Mouse (Mus musculus): ENCODE measurements at regions not wholly inside any gene's neighbourhood (a gene's known extent, or its start where the extent isn't known, plus 50 kb on each side); places are given as distances from the start of the nearest gene placed in this dataset.
A peak's percentile ranks its signal among the peaks of the same experiment; 100 is the strongest.

DNA sequence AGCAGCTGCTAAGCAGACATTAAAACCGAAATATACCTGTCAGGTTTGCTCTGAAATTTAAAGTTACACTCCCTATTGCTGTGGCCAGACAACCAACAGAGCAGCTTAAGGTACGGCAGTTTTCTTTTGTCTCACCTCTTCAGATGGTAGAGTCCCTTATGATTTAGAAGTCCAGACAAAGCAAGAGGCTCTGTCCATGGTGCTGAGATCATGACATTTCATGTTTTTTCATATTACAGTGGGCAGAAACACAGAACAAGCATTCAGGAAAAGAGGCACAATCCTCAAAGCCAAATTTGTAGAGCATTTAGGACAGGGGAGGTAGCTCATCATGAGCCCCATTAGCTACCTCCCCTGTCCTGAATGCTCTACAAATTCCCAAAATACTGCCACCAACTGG is 620.0 kb downstream of the Dnah5 start:
- ATAC-seq (ENCODE audit: low FRiP score): no peak
- peak; percentile 27 for DNase-seq (ENCODE audit: low spot score)
- 76% methylated on average over 2 of the region's 2 CpGs for WGBS

DNA sequence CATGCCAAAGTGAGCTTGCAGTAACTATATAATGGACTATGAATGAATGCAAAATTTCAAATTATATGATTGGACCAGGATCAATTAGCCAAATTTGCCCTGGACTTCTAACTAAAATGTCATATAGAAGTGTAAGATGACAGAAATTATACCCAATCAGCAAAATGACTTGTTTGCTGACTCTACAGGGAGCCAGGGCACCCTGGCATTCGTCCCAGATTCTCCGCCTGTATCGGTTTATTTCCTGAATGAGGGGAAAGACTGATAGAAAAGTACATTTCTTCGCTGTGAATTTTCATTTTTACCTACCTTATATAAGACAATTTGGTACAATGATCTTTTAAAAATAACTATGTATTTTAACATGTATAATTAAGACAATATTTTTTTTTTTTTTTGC is 631.3 kb downstream of the Dnah5 start:
- Histone ChIP-seq H3K27me3 (ENCODE audit: control insufficient read depth, insufficient read depth, low read length) (no peaks in the 10 kb centered on the region), H3K4me3 (ENCODE audit: low read depth, low read length) (no peak overlapping the region), H3K9ac (ENCODE audit: low read depth, low read length) (no peak overlapping the region), H3K4me1 (replicated peaks; ENCODE audit: control insufficient read depth, insufficient read depth, low read length) (no peaks in the 10 kb centered on the region), H3K9me3 (ENCODE audit: control insufficient read depth, low read length) (no peaks in the 10 kb centered on the region), H3K4me2 (replicated peaks; ENCODE audit: low read depth, low read length) (no peak overlapping the region), H3K27ac (ENCODE audit: low read depth, low read length) (no peak overlapping the region), H3K36me3 (ENCODE audit: control insufficient read depth, insufficient read depth, low read length) (no peaks in the 10 kb centered on the region)
- ATAC-seq (ENCODE audit: low FRiP score) (no peak), DNase-seq (ENCODE audit: low spot score) (no peak)
- 85% methylated on average over 4 of the region's 4 CpGs for WGBS

More for the DNA sequence above, 620.0 kb downstream of the Dnah5 start:
- no peak overlapping the region for H3K4me2 ChIP-seq (replicated peaks; ENCODE audit: low read depth, low read length)
- no peaks in the 10 kb centered on the region for H3K36me3 ChIP-seq (ENCODE audit: control insufficient read depth, insufficient read depth, low read length)
- no peaks in the 10 kb centered on the region for H3K27me3 ChIP-seq (ENCODE audit: control insufficient read depth, insufficient read depth, low read length)
- no peak overlapping the region for H3K27ac ChIP-seq (ENCODE audit: low read depth, low read length)
- no peaks in the 10 kb centered on the region for H3K9me3 ChIP-seq (ENCODE audit: control insufficient read depth, low read length)
- H3K4me3 ChIP-seq (ENCODE audit: low read depth, low read length): no peak overlapping the region
- no peaks in the 10 kb centered on the region for H3K4me1 ChIP-seq (replicated peaks; ENCODE audit: control insufficient read depth, insufficient read depth, low read length)
- H3K9ac ChIP-seq (ENCODE audit: low read depth, low read length): no peak overlapping the region

DNA sequence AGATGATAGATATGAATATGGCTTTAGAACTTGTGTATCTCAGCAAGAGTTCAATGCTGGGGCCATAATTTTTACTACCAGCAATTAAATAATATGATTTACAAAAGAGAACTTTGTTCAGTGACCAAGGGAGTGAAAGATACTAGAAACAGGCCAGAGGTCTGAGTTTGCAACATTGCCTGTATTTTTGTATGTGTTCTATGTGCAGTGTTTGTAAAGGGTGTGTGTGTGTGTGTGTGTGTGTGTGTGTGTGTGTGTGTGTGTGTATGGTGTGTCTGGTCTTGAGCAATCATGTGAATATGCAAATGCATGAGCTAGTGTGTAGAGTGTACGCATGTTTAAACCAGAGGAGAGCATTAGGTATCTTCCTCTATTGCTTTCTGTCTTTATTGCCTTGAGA is 636.8 kb downstream of the Dnah5 start:
- no peak overlapping the region for H3K27ac ChIP-seq (ENCODE audit: low read depth, low read length)
- H3K4me2 ChIP-seq (replicated peaks; ENCODE audit: low read depth, low read length): no peak overlapping the region
- no peaks in the 10 kb centered on the region for H3K9me3 ChIP-seq (ENCODE audit: control insufficient read depth, low read length)
- H3K4me1 ChIP-seq (replicated peaks; ENCODE audit: control insufficient read depth, insufficient read depth, low read length): no peaks in the 10 kb centered on the region
- DNase-seq (ENCODE audit: low spot score): no peak
- H3K4me3 ChIP-seq (ENCODE audit: low read depth, low read length): no peak overlapping the region
- WGBS: 100% methylated on average over 1 of the region's 1 CpGs
- no peak for ATAC-seq (ENCODE audit: low FRiP score)
- no peaks in the 10 kb centered on the region for H3K36me3 ChIP-seq (ENCODE audit: control insufficient read depth, insufficient read depth, low read length)
- H3K9ac ChIP-seq (ENCODE audit: low read depth, low read length): no peak overlapping the region
- H3K27me3 ChIP-seq (ENCODE audit: control insufficient read depth, insufficient read depth, low read length): no peaks in the 10 kb centered on the region

DNA sequence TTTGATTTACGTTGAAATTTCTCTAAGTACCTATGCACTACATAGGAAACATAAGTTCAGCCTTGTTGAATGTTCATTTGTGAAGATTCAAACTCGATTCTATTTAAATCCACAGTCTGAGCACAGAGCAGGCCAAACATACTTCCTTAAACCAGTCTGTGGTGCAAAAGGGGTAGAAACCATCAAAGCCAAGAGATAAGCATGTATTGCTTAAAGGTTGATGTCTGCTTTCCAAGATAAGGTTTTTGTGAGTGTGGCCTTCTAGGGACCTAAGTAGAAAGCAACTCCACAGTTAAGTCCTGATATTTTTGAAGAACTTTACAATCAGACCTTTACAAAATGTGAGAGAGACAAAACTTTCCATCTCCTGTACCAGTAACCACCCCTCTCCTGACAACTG is 652.9 kb downstream of the Dnah5 start:
- no peaks in the 10 kb centered on the region for H3K27me3 ChIP-seq (ENCODE audit: control insufficient read depth, insufficient read depth, low read length)
- no peak overlapping the region for H3K27ac ChIP-seq (ENCODE audit: low read depth, low read length)
- WGBS: 85% methylated on average over 2 of the region's 2 CpGs
- no peaks in the 10 kb centered on the region for H3K9me3 ChIP-seq (ENCODE audit: control insufficient read depth, low read length)
- no peaks in the 10 kb centered on the region for H3K36me3 ChIP-seq (ENCODE audit: control insufficient read depth, insufficient read depth, low read length)
- H3K9ac ChIP-seq (ENCODE audit: low read depth, low read length): no peak overlapping the region
- no peak overlapping the region for H3K4me3 ChIP-seq (ENCODE audit: low read depth, low read length)
- no peak for DNase-seq (ENCODE audit: low spot score)
- H3K4me1 ChIP-seq (replicated peaks; ENCODE audit: control insufficient read depth, insufficient read depth, low read length): no peaks in the 10 kb centered on the region
- no peak for ATAC-seq (ENCODE audit: low FRiP score)
- no peak overlapping the region for H3K4me2 ChIP-seq (replicated peaks; ENCODE audit: low read depth, low read length)

DNA sequence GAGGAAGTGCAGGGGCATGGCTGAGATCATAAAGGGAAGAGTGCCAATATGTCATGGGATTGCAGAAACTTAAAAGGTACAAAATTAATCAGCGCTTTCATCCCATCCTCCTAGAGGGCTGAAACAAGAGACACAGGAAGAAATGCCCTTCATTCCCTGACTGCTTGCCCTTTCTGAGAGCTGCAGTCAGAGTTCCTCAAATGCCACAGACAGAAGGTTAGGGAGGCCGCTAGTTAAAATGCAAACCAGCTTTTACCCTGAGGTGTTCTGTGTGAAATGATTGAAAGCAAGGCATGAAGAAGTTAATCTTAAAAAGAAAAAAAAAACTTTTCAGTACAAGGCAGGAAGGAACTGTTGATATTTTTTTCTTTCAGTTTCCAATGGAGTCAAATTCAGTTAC is 654.6 kb downstream of the Dnah5 start:
- Histone ChIP-seq H3K27me3 (ENCODE audit: control insufficient read depth, insufficient read depth, low read length) (no peaks in the 10 kb centered on the region), H3K9me3 (ENCODE audit: control insufficient read depth, low read length) (no peaks in the 10 kb centered on the region), H3K27ac (ENCODE audit: low read depth, low read length) (no peak overlapping the region), H3K36me3 (ENCODE audit: control insufficient read depth, insufficient read depth, low read length) (no peaks in the 10 kb centered on the region), H3K9ac (ENCODE audit: low read depth, low read length) (no peak overlapping the region), H3K4me2 (replicated peaks; ENCODE audit: low read depth, low read length) (no peak overlapping the region), H3K4me3 (ENCODE audit: low read depth, low read length) (no peak overlapping the region), H3K4me1 (replicated peaks; ENCODE audit: control insufficient read depth, insufficient read depth, low read length) (no peaks in the 10 kb centered on the region)
- ATAC-seq (ENCODE audit: low FRiP score) (no peak), DNase-seq (ENCODE audit: low spot score) (no peak)
- 76% methylated on average over 2 of the region's 2 CpGs for WGBS

DNA sequence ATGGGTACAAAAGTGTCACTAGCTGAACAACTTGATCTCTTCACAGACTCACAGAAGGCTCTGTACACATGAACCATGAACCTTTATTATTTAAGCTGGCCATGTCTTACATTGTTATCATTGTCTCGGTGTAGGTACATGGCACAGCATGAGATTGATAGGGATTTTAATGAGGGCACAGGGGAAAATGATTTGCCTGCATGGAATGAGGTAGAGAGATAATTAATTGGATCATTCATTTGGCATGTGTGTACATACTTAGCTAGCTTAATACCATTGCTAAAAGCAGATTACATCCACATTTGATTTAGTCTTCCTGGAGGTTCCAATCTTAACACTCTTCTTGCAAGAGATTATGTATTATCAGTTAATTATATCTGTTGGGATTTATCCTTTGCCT is 660.5 kb downstream of the Dnah5 start:
- Histone ChIP-seq H3K27me3 (ENCODE audit: control insufficient read depth, insufficient read depth, low read length) (no peaks in the 10 kb centered on the region), H3K9ac (ENCODE audit: low read depth, low read length) (no peak overlapping the region), H3K4me3 (ENCODE audit: low read depth, low read length) (no peak overlapping the region), H3K27ac (ENCODE audit: low read depth, low read length) (no peak overlapping the region), H3K4me2 (replicated peaks; ENCODE audit: low read depth, low read length) (no peak overlapping the region), H3K4me1 (replicated peaks; ENCODE audit: control insufficient read depth, insufficient read depth, low read length) (no peaks in the 10 kb centered on the region), H3K36me3 (ENCODE audit: control insufficient read depth, insufficient read depth, low read length) (no peaks in the 10 kb centered on the region), H3K9me3 (ENCODE audit: control insufficient read depth, low read length) (no peaks in the 10 kb centered on the region)
- ATAC-seq (ENCODE audit: low FRiP score) (no peak), DNase-seq (ENCODE audit: low spot score) (no peak)
- 57% methylated on average over 1 of the region's 1 CpGs for WGBS

DNA sequence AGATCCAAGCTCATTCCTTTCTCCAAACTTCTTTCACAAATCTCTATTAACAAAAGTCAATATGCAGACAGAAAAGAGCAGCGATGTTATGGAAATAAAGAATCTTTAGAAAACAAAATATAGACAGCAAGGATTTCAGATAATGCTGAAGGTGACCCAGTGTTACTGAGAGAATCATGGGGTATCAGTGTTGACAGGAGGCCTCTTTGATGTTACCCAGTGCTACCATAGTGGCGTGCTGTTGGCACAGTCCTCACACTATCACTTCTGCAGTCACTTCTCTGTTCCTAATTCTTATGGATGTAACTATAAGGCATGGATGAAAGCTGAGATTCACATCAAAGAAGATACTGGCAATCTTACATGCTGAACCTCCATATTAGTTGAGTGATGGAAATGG is 661.4 kb downstream of the Dnah5 start:
- 80% methylated on average over 2 of the region's 2 CpGs for WGBS
- ATAC-seq (ENCODE audit: low FRiP score) (no peak), DNase-seq (ENCODE audit: low spot score) (no peak)
- no peaks in the 10 kb centered on the region for H3K9me3 ChIP-seq (ENCODE audit: control insufficient read depth, low read length)
- H3K4me2 ChIP-seq (replicated peaks; ENCODE audit: low read depth, low read length): no peak overlapping the region
- no peak overlapping the region for H3K4me3 ChIP-seq (ENCODE audit: low read depth, low read length)
- no peak overlapping the region for H3K27ac ChIP-seq (ENCODE audit: low read depth, low read length)
- H3K36me3 ChIP-seq (ENCODE audit: control insufficient read depth, insufficient read depth, low read length): no peaks in the 10 kb centered on the region
- H3K4me1 ChIP-seq (replicated peaks; ENCODE audit: control insufficient read depth, insufficient read depth, low read length): no peaks in the 10 kb centered on the region
- H3K9ac ChIP-seq (ENCODE audit: low read depth, low read length): no peak overlapping the region
- H3K27me3 ChIP-seq (ENCODE audit: control insufficient read depth, insufficient read depth, low read length): no peaks in the 10 kb centered on the region

DNA sequence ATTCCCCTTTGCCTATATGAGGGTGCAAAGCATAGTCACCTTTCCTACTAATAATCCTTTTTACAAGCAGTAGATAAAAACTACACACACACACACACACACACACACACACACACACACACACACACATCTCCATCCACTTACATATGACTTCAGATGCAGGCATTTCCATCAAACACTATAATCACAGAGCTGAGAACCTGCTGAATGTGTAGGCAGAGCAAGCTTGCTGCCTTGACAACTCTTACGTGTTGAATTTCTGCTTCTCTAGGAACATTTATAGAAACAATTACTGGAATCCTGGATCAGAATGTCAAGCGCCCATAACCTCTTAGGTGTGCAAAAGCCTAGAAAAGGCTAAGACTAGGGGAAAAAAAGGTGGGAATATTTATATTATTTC is 669.4 kb downstream of the Dnah5 start:
- ATAC-seq (ENCODE audit: low FRiP score) (no peak), DNase-seq (ENCODE audit: low spot score) (no peak)
- H3K4me3 ChIP-seq (ENCODE audit: low read depth, low read length): no peak overlapping the region
- H3K4me1 ChIP-seq (replicated peaks; ENCODE audit: control insufficient read depth, insufficient read depth, low read length): no peaks in the 10 kb centered on the region
- H3K9me3 ChIP-seq (ENCODE audit: control insufficient read depth, low read length): no peaks in the 10 kb centered on the region
- WGBS: 86% methylated on average over 2 of the region's 2 CpGs
- H3K27me3 ChIP-seq (ENCODE audit: control insufficient read depth, insufficient read depth, low read length): no peaks in the 10 kb centered on the region
- H3K36me3 ChIP-seq (ENCODE audit: control insufficient read depth, insufficient read depth, low read length): no peaks in the 10 kb centered on the region
- no peak overlapping the region for H3K4me2 ChIP-seq (replicated peaks; ENCODE audit: low read depth, low read length)
- H3K9ac ChIP-seq (ENCODE audit: low read depth, low read length): no peak overlapping the region
- no peak overlapping the region for H3K27ac ChIP-seq (ENCODE audit: low read depth, low read length)

DNA sequence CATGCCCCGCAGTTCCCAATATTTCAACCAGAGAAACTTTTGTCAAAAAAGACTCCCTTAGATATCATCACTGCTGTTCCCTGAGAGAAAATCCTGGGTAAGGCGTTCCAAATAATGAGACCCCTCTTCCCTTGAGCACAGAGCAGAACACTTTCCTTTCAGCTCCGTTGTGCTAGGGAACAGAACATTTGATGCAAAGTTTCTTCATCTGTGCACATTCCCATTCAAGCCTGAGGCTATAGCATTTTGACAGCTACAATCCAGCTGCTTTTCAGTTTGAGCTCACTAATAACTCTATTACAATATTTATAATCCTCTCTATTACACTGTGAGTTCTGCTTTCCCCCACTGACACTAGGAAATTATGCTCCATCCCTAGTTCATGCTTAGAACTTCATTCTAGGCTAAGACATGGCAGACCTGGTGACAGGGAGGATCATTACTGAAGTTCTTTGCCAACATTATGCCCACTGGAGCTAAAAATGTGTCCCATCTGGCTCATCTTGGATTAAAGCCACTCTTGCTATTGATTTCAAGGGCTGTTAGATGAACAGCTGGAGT is 692.8 kb downstream of the Dnah5 start:
- Histone ChIP-seq H3K4me1 (replicated peaks; ENCODE audit: control insufficient read depth, insufficient read depth, low read length) (no peaks in the 10 kb centered on the region), H3K4me2 (replicated peaks; ENCODE audit: low read depth, low read length) (no peak overlapping the region), H3K27ac (ENCODE audit: low read depth, low read length) (no peak overlapping the region), H3K9ac (ENCODE audit: low read depth, low read length) (no peak overlapping the region), H3K9me3 (ENCODE audit: control insufficient read depth, low read length) (no peaks in the 10 kb centered on the region), H3K36me3 (ENCODE audit: control insufficient read depth, insufficient read depth, low read length) (no peaks in the 10 kb centered on the region), H3K4me3 (ENCODE audit: low read depth, low read length) (no peak overlapping the region), H3K27me3 (ENCODE audit: control insufficient read depth, insufficient read depth, low read length) (no peaks in the 10 kb centered on the region)
- DNase-seq (ENCODE audit: low spot score) (no peak), ATAC-seq (ENCODE audit: low FRiP score) (no peak)
- WGBS: 74% methylated on average over 3 of the region's 3 CpGs

All from hindbrain, embryonic 11.5 days (tissue).